In the genomic region with DNA sequence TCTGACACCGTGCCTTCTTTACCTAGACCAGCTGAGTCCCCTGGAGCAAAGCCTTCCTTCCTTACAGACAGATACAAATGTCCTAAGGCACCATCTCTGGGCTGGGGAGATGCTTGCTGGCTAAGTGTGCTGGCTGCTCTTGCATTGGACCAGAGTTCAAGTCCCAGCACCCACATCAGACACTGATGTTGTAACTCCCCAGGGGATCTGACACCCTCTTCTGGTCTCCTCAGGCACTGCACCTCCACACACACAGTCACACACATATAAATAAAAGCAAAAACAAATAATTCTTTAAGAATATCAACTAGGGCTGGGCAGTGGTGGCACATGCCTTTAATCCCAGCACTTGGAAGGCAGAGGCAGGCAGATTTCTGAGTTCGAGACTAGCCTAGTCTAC, we compare ENCODE assay signal across 32 mouse cellular contexts. TPM values are rescaled to one million over a fixed set of nuclear protein-coding genes. Genes with fewer than 3 reads are reported as not detected.
DNase-seq lines count a peak whose midpoint lies in the region; TF ChIP-seq lines count a peak whose summit lies in the region.
"Had no signal": no experiment of that assay in that cellular context is flagged by ENCODE, and none has a peak within 500 bp of the region (broad histone marks: within the 10 kb centered on the region; RNA-seq: fewer than 3 reads in every experiment).

No protein-coding gene starts in this region.

- TF ChIP-seq RAD21 in MEL (IDR thresholded peaks at IDR 0.05; ENCODE audit: low read depth, low read length): no peak

- no peaks in the 10 kb centered on the region for H3K79me2 ChIP-seq in MEL (ENCODE audit: control insufficient read depth, insufficient read depth, low read length, poor library complexity)

- H3K9ac ChIP-seq in MEL (ENCODE audit: control insufficient read depth, low read depth, low read length, poor library complexity, severe bottlenecking): no peak overlapping the region
- H3K9ac ChIP-seq: embryonic facial prominence, embryonic 13.5 days; embryonic facial prominence, embryonic 15.5 days; forebrain, embryonic 12.5 days had no signal

- H3K36me3 ChIP-seq in E14TG2a.4 (ENCODE audit: insufficient read depth, low read length): no peaks in the 10 kb centered on the region
- H3K36me3 ChIP-seq in MEL (ENCODE audit: control insufficient read depth in 1 of 2, insufficient read depth in 2 of 2, low read length in 2 of 2): no peaks in the 10 kb centered on the region
- H3K36me3 ChIP-seq: embryonic facial prominence, embryonic 13.5 days; embryonic facial prominence, embryonic 15.5 days; forebrain, embryonic 10.5 days; forebrain, embryonic 12.5 days; G1E had no signal

- H3K4me1 ChIP-seq in E14TG2a.4 (replicated peaks; ENCODE audit: low read depth, low read length) (peaks cover 9% of the 10 kb centered on the region), MEL (ENCODE audit: control insufficient read depth in 1 of 2, insufficient read depth in 2 of 2, low read length in 2 of 2) (no peaks in the 10 kb centered on the region)
- H3K4me1 ChIP-seq: embryonic facial prominence, embryonic 13.5 days; embryonic facial prominence, embryonic 15.5 days; forebrain, embryonic 10.5 days; forebrain, embryonic 12.5 days had no signal

- H3K9me3 ChIP-seq in E14TG2a.4 (ENCODE audit: low read length) (no peaks in the 10 kb centered on the region), MEL (replicated peaks; ENCODE audit: insufficient read depth, low read length) (no peaks in the 10 kb centered on the region)
- H3K9me3 ChIP-seq: embryonic facial prominence, embryonic 13.5 days; embryonic facial prominence, embryonic 15.5 days; forebrain, embryonic 10.5 days; forebrain, embryonic 12.5 days; G1E had no signal

- no peak overlapping the region for H3K4me3 ChIP-seq in layer of hippocampus, adult 2 months
- H3K4me3 ChIP-seq in E14TG2a.4 (replicated peaks; ENCODE audit: low read length) (no peak overlapping the region), MEL (ENCODE audit: control insufficient read depth in 1 of 2, insufficient read depth in 1 of 2, low read depth in 2 of 2, low read length in 2 of 2) (no peak overlapping the region)
- H3K4me3 ChIP-seq: embryonic facial prominence, embryonic 13.5 days; embryonic facial prominence, embryonic 15.5 days; erythroblast, embryonic 14.5 days; forebrain, embryonic 10.5 days; forebrain, embryonic 12.5 days had no signal

- H3K27ac ChIP-seq in layer of hippocampus, adult 2 months: no peak overlapping the region
- no peak overlapping the region for H3K27ac ChIP-seq in MEL (ENCODE audit: control insufficient read depth, low read depth, low read length)
- H3K27ac ChIP-seq: embryonic facial prominence, embryonic 13.5 days; embryonic facial prominence, embryonic 15.5 days; forebrain, embryonic 10.5 days; forebrain, embryonic 12.5 days had no signal

- H3K27me3 ChIP-seq in E14TG2a.4 (ENCODE audit: insufficient read depth, low read length): peaks cover 9% of the 10 kb centered on the region
- peaks cover 12 to 45% of the 10 kb centered on the region in 2 experiments for H3K27me3 ChIP-seq in MEL (ENCODE audit: control insufficient read depth in 1 of 2, insufficient read depth in 2 of 2, low read length in 2 of 2)
- H3K27me3 ChIP-seq: embryonic facial prominence, embryonic 15.5 days had no signal

- no peak for TF ChIP-seq EP300 in MEL (IDR thresholded peaks at IDR 0.05; ENCODE audit: low read depth in 1 of 2, low read length in 2 of 2)

- TF ChIP-seq CTCF in layer of hippocampus, adult 2 months (conservative IDR thresholded peaks at IDR 0.05): peak; percentile 8; the same call in 1 of the 2 replicates
- TF ChIP-seq CTCF in E14TG2a.4 (conservative IDR thresholded peaks at IDR 0.05; ENCODE audit: low read length) (peak; percentile 31), MEL (IDR thresholded peaks at IDR 0.05 in 2 of 3, conservative IDR thresholded peaks at IDR 0.05 in 1 of 3; ENCODE audit: control insufficient read depth in 1 of 3, insufficient read depth in 1 of 3, low read depth in 2 of 3, low read length in 3 of 3, poor library complexity in 1 of 3, severe bottlenecking in 1 of 3) (peak; percentile 54 to 57 (median 54))

- DNase-seq in layer of hippocampus, adult 2 months (ENCODE audit: low spot score in 2 of 2): no peak
- DNase-seq in layer of hippocampus, postnatal 10 days (ENCODE audit: low spot score in 2 of 2): no peak
- DNase-seq in MEL (ENCODE audit: low read depth, low spot score): peak; percentile 63
- peak; percentile 15 for DNase-seq in ZHBTc4 (ENCODE audit: low read depth, low spot score)
- no peak for DNase-seq in kidney, adult 8-10 months
- no peak for DNase-seq in heart, adult 11 months
- DNase-seq: adrenal gland, adult 2 months; adrenal gland, postnatal 10 days; adrenal gland, postnatal 25 days; B cell, adult 2 months; cerebellum, adult 11 months; cerebellum, adult 18-20 months; cerebellum, adult 8-10 months; cerebellum, adult 9-11 months; cerebellum, postnatal 14 days; cerebellum, postnatal 36 days; embryo, embryonic 11 days had no signal

- no peak for TF ChIP-seq POLR2A in MEL (IDR thresholded peaks at IDR 0.05; ENCODE audit: control insufficient read depth in 1 of 2, insufficient read depth in 1 of 2, low read depth in 1 of 2, low read length in 2 of 2, poor library complexity in 1 of 2)

TF ChIP-seq in MEL, 35 proteins besides CTCF, POLR2A, EP300 and RAD21:
- no peak for TF ChIP-seq RCOR1 (IDR thresholded peaks at IDR 0.05; ENCODE audit: low read depth, low read length)
- no peak; the same call in 1 of the 2 replicates for TF ChIP-seq SMC3 (IDR thresholded peaks at IDR 0.05; ENCODE audit: low read depth, low read length)
- TF ChIP-seq USF1 (IDR thresholded peaks at IDR 0.05; ENCODE audit: low read depth, low read length): no peak
- TF ChIP-seq HCFC1 (IDR thresholded peaks at IDR 0.05; ENCODE audit: low read depth, low read length): no peak
- TF ChIP-seq ZMIZ1 (IDR thresholded peaks at IDR 0.05; ENCODE audit: low read depth, low read length): no peak
- TF ChIP-seq CHD2 (IDR thresholded peaks at IDR 0.05; ENCODE audit: low read length): no peak
- no peak for TF ChIP-seq TCF12 (IDR thresholded peaks at IDR 0.05; ENCODE audit: low read depth, low read length)
- TF ChIP-seq NRF1 (IDR thresholded peaks at IDR 0.05; ENCODE audit: insufficient read depth, low read depth, low read length, poor library complexity, severe bottlenecking): no peak
- TF ChIP-seq NELFE (IDR thresholded peaks at IDR 0.05; ENCODE audit: low read depth, low read length): no peak
- no peak for TF ChIP-seq CHD1 (IDR thresholded peaks at IDR 0.05; ENCODE audit: low read depth, low read length)
- TF ChIP-seq POLR2AphosphoS2 (IDR thresholded peaks at IDR 0.05; ENCODE audit: low read length): no peak
- no peak for TF ChIP-seq JUND (IDR thresholded peaks at IDR 0.05; ENCODE audit: low read depth, low read length)
- no peak for TF ChIP-seq ETS1 (IDR thresholded peaks at IDR 0.05; ENCODE audit: low read depth, low read length)
- no peak for TF ChIP-seq BHLHE40 (IDR thresholded peaks at IDR 0.05; ENCODE audit: borderline replicate concordance, low read depth, low read length)
- TF ChIP-seq ZNF384 (IDR thresholded peaks at IDR 0.05; ENCODE audit: low read depth, low read length): no peak

RNA-seq across cellular contexts. Expression of a gene that starts 18.3 kb away (rescaled TPM):
- 10 to 100 TPM; 77.6 to 85.9 TPM for total RNA-seq in layer of hippocampus, adult 2 months (2021)
- total RNA-seq in layer of hippocampus, postnatal 10 days (2021): 10 to 100 TPM; 48.2 to 55.5 TPM
- 53.9 and 63.7 TPM in 2 replicates for total RNA-seq in MEL (2012; rRNA removed)
- polyA plus RNA-seq in MEL (2012; ENCODE audit: insufficient read depth in 1 of 2, insufficient read length in 2 of 2, low read depth in 1 of 2, low replicate concordance in 2 of 2, missing spikeins in 1 of 2): 100 to 1,000 TPM; 190 to 199 TPM

RNA-seq across cellular contexts. Expression of a gene that starts 29.3 kb away (rescaled TPM):
- 10 to 100 TPM in 1 of 2 experiments, 1 to 10 TPM in 1; 8.9 to 10.3 TPM for total RNA-seq in layer of hippocampus, adult 2 months (2021)
- 10 to 100 TPM; 10.4 to 12.8 TPM for total RNA-seq in layer of hippocampus, postnatal 10 days (2021)
- 10.9 and 18.1 TPM in 2 replicates for total RNA-seq in MEL (2012; rRNA removed)
- 10 to 100 TPM in 1 of 2 experiments, not detected in 1; 22.6 TPM for polyA plus RNA-seq in MEL (2012; ENCODE audit: insufficient read depth in 1 of 2, insufficient read length in 2 of 2, low read depth in 1 of 2, low replicate concordance in 2 of 2, missing spikeins in 1 of 2)

RNA-seq across cellular contexts. Expression of a gene that starts 31.9 kb away (rescaled TPM):
- total RNA-seq in layer of hippocampus, adult 2 months (2021): not detected
- total RNA-seq in layer of hippocampus, postnatal 10 days (2021): not detected
- not detected in 2 replicates for total RNA-seq in MEL (2012; rRNA removed)
- polyA plus RNA-seq in MEL (2012; ENCODE audit: insufficient read depth in 1 of 2, insufficient read length in 2 of 2, low read depth in 1 of 2, low replicate concordance in 2 of 2, missing spikeins in 1 of 2): not detected
- total RNA-seq: adrenal gland, adult 2 months; adrenal gland, postnatal 10 days; adrenal gland, postnatal 25 days; adrenal gland, postnatal 4 days; CH12.LX; common myeloid progenitor, adult 5-6 weeks; G1E had no signal
- polyA plus RNA-seq: adrenal gland, adult 2 months; brain, embryonic 14.5 days; CD4-positive, CD25-positive, alpha-beta regulatory T cell, adult 4 months; embryonic facial prominence, embryonic 11.5 days; embryonic facial prominence, embryonic 13.5 days; embryonic facial prominence, embryonic 15.5 days; erythroblast, embryonic 14.5 days; forebrain, embryonic 10.5 days; forebrain, embryonic 12.5 days; forebrain, embryonic 14.5 days; forebrain, embryonic 16.5 days; G1E had no signal

RNA-seq across cellular contexts. Expression of a gene that starts 35.3 kb away (rescaled TPM):
- total RNA-seq in layer of hippocampus, adult 2 months (2021): 1 to 10 TPM; 1.6 to 1.8 TPM
- total RNA-seq in layer of hippocampus, postnatal 10 days (2021): 1 to 10 TPM; 1.8 to 2.3 TPM
- total RNA-seq in MEL (2012; rRNA removed): 0.07 and 0.08 TPM in 2 replicates
- under 1 TPM in 1 of 2 experiments, not detected in 1; 0.53 TPM for polyA plus RNA-seq in MEL (2012; ENCODE audit: insufficient read depth in 1 of 2, insufficient read length in 2 of 2, low read depth in 1 of 2, low replicate concordance in 2 of 2, missing spikeins in 1 of 2)
- polyA plus RNA-seq: CD4-positive, CD25-positive, alpha-beta regulatory T cell, adult 4 months; erythroblast, embryonic 14.5 days; G1E had no signal

RNA-seq across cellular contexts. Expression of a gene that starts 37.8 kb away (rescaled TPM):
- 10 to 100 TPM; 27.5 to 27.6 TPM for total RNA-seq in layer of hippocampus, adult 2 months (2021)
- 10 to 100 TPM; 28.9 to 35.8 TPM for total RNA-seq in layer of hippocampus, postnatal 10 days (2021)
- total RNA-seq in MEL (2012; rRNA removed): 612 and 763 TPM in 2 replicates
- polyA plus RNA-seq in MEL (2012; ENCODE audit: insufficient read depth in 1 of 2, insufficient read length in 2 of 2, low read depth in 1 of 2, low replicate concordance in 2 of 2, missing spikeins in 1 of 2): 100 to 1,000 TPM; 251 to 953 TPM

Comparison
In these comparisons a context has a peak if more than half of its experiments do, and no peak if none do; other contexts are left out.
1. DNase-seq: peak in MEL (single experiment) and ZHBTc4 (single experiment); none in layer of hippocampus, adult 2 months (0 of 2), layer of hippocampus, postnatal 10 days (0 of 2), kidney, adult 8-10 months (0 of 2) and heart, adult 11 months (single experiment).
2. Peak in every context shown above with its lines, with median percentiles within 50 percentile points of each other: CTCF ChIP-seq.